Mouse (Mus musculus) hindbrain, embryonic 15.5 days (tissue): ENCODE results near the gene Cdh22. TPM values are rescaled to one million over a fixed set of nuclear protein-coding genes. Genes with fewer than 3 reads are reported as not detected.

Experiments used
- ATAC-seq: fragments of 200-750 bp; cut with Nextera tagmentation; 2 replicates; pipeline ENCODE4 v1.8.0; 2017; ENCODE audit warnings: low read depth, moderate number of reproducible peaks, moderate TSS enrichment; ENCODE audit not compliant: low FRiP score
- H3K27ac ChIP-seq: fragments of 300-500 bp; sonication (generic); replicated peaks from 2 replicates; pipeline ENCODE4 v1.5.1; 2015; ENCODE audit warnings: mild to moderate bottlenecking, inconsistent platforms
- H3K27me3 ChIP-seq: fragments of 300-500 bp; sonication (generic); 2 replicates; pipeline ENCODE4 v1.6.1; 2015; ENCODE audit warnings: control low read depth, inconsistent platforms
- H3K36me3 ChIP-seq: fragments of 300-500 bp; sonication (generic); 2 replicates; pipeline ENCODE4 v1.6.1; 2015; ENCODE audit warnings: control low read depth, inconsistent platforms
- H3K4me1 ChIP-seq: fragments of 300-500 bp; sonication (generic); replicated peaks from 2 replicates; pipeline ENCODE4 v1.6.1; 2015; ENCODE audit warnings: control low read depth, inconsistent platforms
- H3K4me2 ChIP-seq: fragments of 300-500 bp; sonication (generic); 2 replicates; pipeline ENCODE4 v1.6.1; 2015; ENCODE audit warnings: moderate library complexity, mild to moderate bottlenecking, inconsistent platforms
- H3K4me3 ChIP-seq: fragments of 300-500 bp; sonication (generic); 2 replicates; pipeline ENCODE4 v1.5.1; 2015; ENCODE audit warnings: mild to moderate bottlenecking, inconsistent platforms
- H3K9ac ChIP-seq: fragments of 300-500 bp; sonication (generic); 2 replicates; pipeline ENCODE4 v1.6.1; 2015; ENCODE audit warnings: inconsistent platforms
- H3K9me3 ChIP-seq: fragments of 300-500 bp; sonication (generic); 2 replicates; pipeline ENCODE4 v1.6.1; 2016; ENCODE audit warnings: control low read depth, inconsistent platforms
- WGBS: fragments of 180-500 bp; shearing (Covaris S2); methylation state at CpG from one replicate; pipeline ENCODE4 v1.1.7; 2015; 5-methylcytosine and 5-hydroxymethylcytosine counted together
- polyA plus RNA-seq: library from polyadenylated mRNA; unstranded; fragments of >200 nt; fragmentation: Nextera tagmentation; extraction: Ambion mirVana; gene quantifications from 2 replicates; pipeline ENCODE4 v1.2.1, GENCODE M21; 2015

Gene Cdh22
- polyA plus RNA-seq, 1 experiment from 2014 or later: 16.4 TPM

- Histone ChIP-seq H3K9ac (no peak overlapping the region), H3K4me1 (peaks cover 30% of the 10 kb centered on the region), H3K9me3 (no peaks in the 10 kb centered on the region), H3K27me3 (peaks cover 6% of the 10 kb centered on the region; the same call in 1 of the 2 replicates), H3K4me2 (no peak overlapping the region), H3K36me3 (no peaks in the 10 kb centered on the region), H3K4me3 (no peak overlapping the region), H3K27ac (no peak overlapping the region)
- ATAC-seq: no peak
- 16% methylated on average over 10 of the region's 10 CpGs for WGBS
These were observed 138.3 kb downstream of the Cdh22 start for GRCm38 (mm10) chr2:165096367-165096766.

GRCm38 (mm10) chr2:165092393-165092792 is 142.3 kb downstream of the Cdh22 start:
- Histone ChIP-seq H3K27ac (no peak overlapping the region), H3K9ac (no peak overlapping the region), H3K4me1 (peaks cover 29% of the 10 kb centered on the region), H3K9me3 (no peaks in the 10 kb centered on the region), H3K4me3 (no peak overlapping the region), H3K4me2 (no peak overlapping the region), H3K27me3 (no peaks in the 10 kb centered on the region), H3K36me3 (no peaks in the 10 kb centered on the region)
- no peak for ATAC-seq
- 61% methylated on average over 7 of the region's 7 CpGs for WGBS

GRCm38 (mm10) chr2:165091433-165091965 is 143.2 kb downstream of the Cdh22 start:
- H3K4me3 ChIP-seq: no peak overlapping the region
- no peaks in the 10 kb centered on the region for H3K36me3 ChIP-seq
- H3K4me1 ChIP-seq: peaks cover 21% of the 10 kb centered on the region
- H3K9me3 ChIP-seq: no peaks in the 10 kb centered on the region
- H3K27me3 ChIP-seq: no peaks in the 10 kb centered on the region
- WGBS: 58% methylated on average over 8 of the region's 8 CpGs
- no peak overlapping the region for H3K27ac ChIP-seq
- H3K4me2 ChIP-seq: no peak overlapping the region
- H3K9ac ChIP-seq: no peak overlapping the region
- no peak for ATAC-seq

- Histone ChIP-seq H3K9ac (no peak within 1 kb of the TSS), H3K36me3 (no peaks in the 10 kb centered on the region), H3K4me1 (peaks cover 13% of the 10 kb centered on the region), H3K4me3 (no peak within 1 kb of the TSS), H3K27ac (no peak within 1 kb of the TSS), H3K4me2 (no peak within 1 kb of the TSS), H3K9me3 (no peaks in the 10 kb centered on the region), H3K27me3 (no peaks in the 10 kb centered on the region)
- 77% methylated on average over 2 of the region's 2 CpGs for WGBS
- ATAC-seq: no peak
These were observed 144.0 kb downstream of the Cdh22 start, which contains the start of gene 1700025C18Rik for GRCm38 (mm10) chr2:165090650-165091049. Gene 1700025C18Rik, minus strand, starts transcription at chr2:165090750.

DNA sequence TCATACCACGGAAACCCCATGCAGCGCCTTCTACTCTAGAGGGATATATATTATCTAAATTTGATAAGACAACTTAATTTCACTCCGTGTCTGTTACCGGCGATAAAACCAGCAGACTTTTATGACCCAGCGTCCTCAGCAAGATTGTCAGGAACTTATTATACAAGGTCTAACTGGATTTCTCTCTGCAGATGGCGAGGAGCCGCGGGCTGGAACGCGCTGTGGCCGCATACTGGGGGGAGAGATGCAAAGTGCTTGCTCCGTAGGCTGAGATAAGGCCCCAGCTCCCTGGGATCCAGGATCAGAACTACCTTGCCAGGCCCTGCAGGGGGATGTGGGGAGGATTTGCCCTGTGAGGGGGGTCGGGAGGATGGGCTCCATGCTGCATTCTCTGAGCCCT is 145.2 kb downstream of the Cdh22 start:
- 0 out of 2 replicates have a peak, but pooled peaks cover 3% of the 10 kb centered on the region for H3K27me3 ChIP-seq
- H3K4me1 ChIP-seq: 0 out of 2 replicates have a peak, but pooled peaks cover 12% of the 10 kb centered on the region
- H3K27ac ChIP-seq: no peak overlapping the region
- no peak overlapping the region for H3K9ac ChIP-seq
- H3K4me2 ChIP-seq: no peak overlapping the region
- ATAC-seq: no peak
- H3K36me3 ChIP-seq: no peaks in the 10 kb centered on the region
- H3K4me3 ChIP-seq: no peak overlapping the region
- 39% methylated on average over 14 of the region's 14 CpGs for WGBS
- no peaks in the 10 kb centered on the region for H3K9me3 ChIP-seq

DNA sequence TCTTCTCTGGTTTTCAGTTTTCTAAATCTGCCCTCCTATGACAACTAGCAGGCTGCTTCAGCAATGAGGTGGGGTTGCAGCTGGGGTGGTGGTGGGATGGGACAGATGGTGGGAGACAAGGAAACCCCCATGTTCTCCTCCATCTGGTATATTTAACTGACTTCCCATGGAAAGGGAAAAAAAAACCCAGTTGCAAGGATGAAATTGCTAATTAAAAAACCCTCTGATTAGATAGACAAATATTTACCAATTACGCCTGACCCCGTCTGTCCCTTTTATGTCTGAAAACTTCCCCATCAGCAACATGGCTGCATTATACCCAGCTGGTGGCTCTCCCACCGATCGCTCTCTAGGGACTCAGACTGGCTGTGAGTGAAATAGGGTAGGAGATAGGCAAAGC is 148.0 kb downstream of the Cdh22 start:
- Histone ChIP-seq H3K9ac (no peak overlapping the region), H3K27ac (no peak overlapping the region; the same call in 1 of the 2 replicates), H3K4me3 (no peak overlapping the region), H3K4me2 (no peak overlapping the region), H3K36me3 (no peaks in the 10 kb centered on the region), H3K9me3 (no peaks in the 10 kb centered on the region), H3K4me1 (0 out of 2 replicates have a peak, but pooled peaks cover 7% of the 10 kb centered on the region), H3K27me3 (0 out of 2 replicates have a peak, but pooled peaks cover 3% of the 10 kb centered on the region)
- 63% methylated on average over 4 of the region's 4 CpGs for WGBS
- ATAC-seq: no peak

DNA sequence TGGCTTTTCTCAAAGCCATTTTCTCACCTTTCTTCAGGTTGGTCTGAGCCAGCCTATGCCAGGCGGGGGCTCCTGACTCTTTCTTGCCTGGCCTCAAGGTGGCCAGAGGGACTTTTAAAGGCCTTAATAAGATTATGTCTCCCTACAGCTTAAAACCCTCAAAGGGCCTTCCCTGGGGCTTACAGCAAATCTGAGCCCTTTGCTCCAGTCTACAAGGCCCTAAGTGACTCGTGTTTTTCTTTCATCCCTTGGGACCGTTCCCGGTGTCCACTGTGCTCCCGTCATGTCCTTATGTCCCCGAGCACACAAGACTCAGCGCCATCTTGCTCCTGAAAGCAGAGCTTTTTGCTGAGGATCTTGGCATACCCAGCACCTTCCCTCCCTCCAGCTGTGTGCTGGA is 153.4 kb downstream of the Cdh22 start:
- Histone ChIP-seq H3K27ac (no peak overlapping the region), H3K4me1 (peaks cover 31% of the 10 kb centered on the region), H3K36me3 (no peaks in the 10 kb centered on the region), H3K9me3 (no peaks in the 10 kb centered on the region), H3K4me3 (no peak overlapping the region), H3K4me2 (no peak overlapping the region), H3K27me3 (peaks cover 25% of the 10 kb centered on the region), H3K9ac (no peak overlapping the region)
- WGBS: 43% methylated on average over 7 of the region's 7 CpGs
- ATAC-seq: no peak

DNA sequence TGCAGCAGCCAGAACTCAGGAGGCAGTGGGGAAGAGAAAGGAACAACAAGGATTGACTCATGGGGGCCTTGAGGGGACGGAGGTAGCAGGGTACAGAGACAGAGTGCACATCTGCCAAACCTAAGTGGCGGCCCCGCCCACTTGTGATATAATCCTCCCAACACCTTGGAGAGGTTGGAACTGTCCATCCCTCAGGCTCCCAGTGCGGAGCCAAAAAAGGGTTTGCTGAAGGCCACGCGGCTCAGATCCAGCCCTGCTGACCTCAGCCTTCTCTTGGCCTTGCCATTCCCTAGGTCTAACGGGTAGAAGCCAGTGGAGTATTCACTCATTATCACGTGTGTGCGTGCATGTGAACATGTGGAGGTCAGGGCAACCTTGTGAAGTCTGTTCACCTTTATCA is 154.0 kb downstream of the Cdh22 start:
- WGBS: 47% methylated on average over 9 of the region's 9 CpGs
- Histone ChIP-seq H3K4me2 (no peak overlapping the region), H3K9ac (no peak overlapping the region), H3K27ac (no peak overlapping the region), H3K4me1 (peaks cover 35% of the 10 kb centered on the region), H3K9me3 (no peaks in the 10 kb centered on the region), H3K36me3 (no peaks in the 10 kb centered on the region), H3K27me3 (peaks cover 25% of the 10 kb centered on the region), H3K4me3 (no peak overlapping the region)
- ATAC-seq: no peak

DNA sequence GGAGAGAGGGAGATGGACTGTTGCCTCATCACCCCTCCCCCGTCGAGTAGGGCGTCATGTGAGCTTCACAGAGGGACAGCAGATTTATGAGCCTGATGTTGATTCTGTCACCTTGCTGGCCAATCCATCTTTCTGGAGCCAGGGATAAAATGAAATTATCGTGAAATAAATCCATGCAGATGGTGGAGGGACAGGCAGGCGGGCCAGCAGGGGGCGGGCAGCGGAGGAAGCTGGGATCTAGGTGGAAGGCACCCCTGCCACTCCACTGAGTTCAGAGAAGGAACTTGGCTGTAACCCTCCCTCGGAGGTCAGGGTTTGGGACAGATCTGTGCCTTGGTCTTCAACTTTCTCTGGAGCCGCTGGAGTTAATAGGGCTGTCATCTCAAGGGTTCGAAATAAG is 156.0 kb downstream of the Cdh22 start:
- no peaks in the 10 kb centered on the region for H3K36me3 ChIP-seq
- no peak overlapping the region for H3K4me2 ChIP-seq
- 31% methylated on average over 10 of the region's 10 CpGs for WGBS
- H3K9ac ChIP-seq: 0 out of 2 replicates have a peak overlapping the region, but pooled peaks have one; percentile 8
- H3K27ac ChIP-seq: no peak overlapping the region
- ATAC-seq: no peak
- H3K27me3 ChIP-seq: peaks cover 22% of the 10 kb centered on the region
- H3K4me1 ChIP-seq: peaks cover 48% of the 10 kb centered on the region
- no peaks in the 10 kb centered on the region for H3K9me3 ChIP-seq
- H3K4me3 ChIP-seq: no peak overlapping the region

DNA sequence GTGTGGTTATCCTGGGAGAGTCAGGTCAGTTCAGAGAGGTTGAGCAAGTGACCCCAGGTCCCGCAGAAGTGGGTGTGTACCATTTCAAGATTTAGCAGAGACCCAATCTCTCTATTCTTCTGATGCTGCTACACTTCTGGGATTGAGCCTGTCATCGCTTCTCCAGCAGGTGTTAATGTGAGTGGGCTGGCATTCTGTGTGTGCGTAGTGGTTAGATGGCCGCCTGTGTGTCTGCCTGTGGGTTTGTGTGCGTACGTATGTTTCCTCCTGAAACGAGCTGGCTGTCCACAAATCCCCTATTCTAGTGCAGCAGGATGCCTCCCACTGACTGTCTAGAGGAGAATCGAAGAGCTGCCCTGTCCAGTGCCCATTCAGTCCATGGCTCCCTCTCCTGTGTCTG is 156.6 kb downstream of the Cdh22 start:
- ATAC-seq: no peak
- Histone ChIP-seq H3K9ac (0 out of 2 replicates have a peak overlapping the region, but pooled peaks have one; percentile 8), H3K4me1 (peaks cover 54% of the 10 kb centered on the region), H3K27ac (no peak overlapping the region), H3K9me3 (no peaks in the 10 kb centered on the region), H3K4me2 (no peak overlapping the region), H3K36me3 (no peaks in the 10 kb centered on the region), H3K27me3 (peaks cover 22% of the 10 kb centered on the region), H3K4me3 (no peak overlapping the region)
- 60% methylated on average over 8 of the region's 8 CpGs for WGBS

- Histone ChIP-seq H3K4me1 (peaks cover 56% of the 10 kb centered on the region), H3K27me3 (peaks cover 25% of the 10 kb centered on the region), H3K36me3 (no peaks in the 10 kb centered on the region), H3K9me3 (no peaks in the 10 kb centered on the region), H3K9ac (no peak overlapping the region), H3K27ac (0 out of 2 replicates have a peak overlapping the region, but pooled peaks have one; percentile 21), H3K4me2 (peak overlapping the region; percentile 7; the same call in 1 of the 2 replicates), H3K4me3 (no peak overlapping the region)
- 8% methylated on average over 9 of the region's 9 CpGs for WGBS
- peak; percentile 61; the same call in 1 of the 2 replicates for ATAC-seq
These were observed 157.6 kb downstream of the Cdh22 start for GRCm38 (mm10) chr2:165077055-165077454.

GRCm38 (mm10) chr2:165074937-165075336 is 159.7 kb downstream of the Cdh22 start:
- no peaks in the 10 kb centered on the region for H3K9me3 ChIP-seq
- H3K27me3 ChIP-seq: peaks cover 14% of the 10 kb centered on the region
- H3K4me3 ChIP-seq: no peak overlapping the region
- no peak overlapping the region for H3K4me2 ChIP-seq
- ATAC-seq: no peak; the same call in 1 of the 2 replicates
- no peak overlapping the region for H3K9ac ChIP-seq
- peaks cover 63% of the 10 kb centered on the region for H3K4me1 ChIP-seq
- 32% methylated on average over 2 of the region's 2 CpGs for WGBS
- H3K36me3 ChIP-seq: no peaks in the 10 kb centered on the region
- H3K27ac ChIP-seq: 0 out of 2 replicates have a peak overlapping the region, but pooled peaks have one; percentile 0
